Mouse (Mus musculus) CH12.LX (cell line): Measurements from ENCODE around the gene Gm21905. TPM values are rescaled to one million over a fixed set of nuclear protein-coding genes. Genes with fewer than 3 reads are reported as not detected.

Experiments used
- DNase-seq: peaks from one replicate; pipeline ENCODE4 v3.0.0-alpha.2; 2013; ENCODE audit errors: extremely low read depth
- H3K27ac ChIP-seq: 2 replicates; pipeline ENCODE4 v1.5.1; 2012; ENCODE audit warnings: low read depth, mild to moderate bottlenecking, control low read depth, moderate library complexity; ENCODE audit not compliant: insufficient read depth
- H3K27me3 ChIP-seq: replicated peaks from 2 replicates; pipeline ENCODE3; 2012; ENCODE audit warnings: inconsistent platforms
- H3K36me3 ChIP-seq, 2 experiments: replicated peaks in 1 of 2; 2 replicates each; pipeline versions ENCODE3 to v1.6.1; 2012; ENCODE audit warnings: inconsistent platforms in 1 of 2, low read length in 1 of 2, mild to moderate bottlenecking in 1 of 2, mixed read lengths in 1 of 2, moderate library complexity in 1 of 2; ENCODE audit not compliant: control insufficient read depth in 1 of 2, insufficient read depth in 1 of 2
- H3K4me1 ChIP-seq, 2 experiments: 2 replicates each; pipeline ENCODE4 v1.6.1; 2012; ENCODE audit warnings: inconsistent platforms in 1 of 2, moderate library complexity in 1 of 2; ENCODE audit not compliant: insufficient read depth in 2 of 2, control insufficient read depth in 1 of 2
- H3K4me2 ChIP-seq: 2 replicates; pipeline ENCODE4 v1.6.1; 2012; ENCODE audit warnings: low read depth, mild to moderate bottlenecking, control low read depth; ENCODE audit not compliant: poor library complexity, insufficient read depth, severe bottlenecking
- H3K4me3 ChIP-seq, 3 experiments: fragments of 150-350 bp in 1 of 3; sonication (generic) in 1 of 3; replicated peaks in 1 of 3; 2 replicates each; pipeline versions ENCODE3 to v1.5.1; 2011 to 2012; ENCODE audit warnings: low read depth in 2 of 3, low read length in 2 of 3, mild to moderate bottlenecking in 2 of 3, moderate library complexity in 2 of 3, control low read depth in 1 of 3, improper control_type of control experiment in 1 of 3, inconsistent platforms in 1 of 3, mixed read lengths in 1 of 3; ENCODE audit not compliant: poor library complexity in 1 of 3
- H3K79me2 ChIP-seq: replicated peaks from 2 replicates; pipeline ENCODE4 v1.6.1; 2012; ENCODE audit warnings: mild to moderate bottlenecking, moderate library complexity; ENCODE audit not compliant: control insufficient read depth, poor library complexity, insufficient read depth, severe bottlenecking; ENCODE audit errors: extremely low read depth
- H3K9ac ChIP-seq: 2 replicates; pipeline ENCODE4 v1.6.1; 2012; ENCODE audit warnings: low read depth, mild to moderate bottlenecking, control low read depth, moderate library complexity; ENCODE audit not compliant: insufficient read depth
- H3K9me3 ChIP-seq: replicated peaks from 2 replicates; pipeline ENCODE3; 2012; ENCODE audit warnings: low read length, inconsistent platforms, mixed read lengths
- CHD1 ChIP-seq: IDR thresholded peaks from 2 replicates; pipeline ENCODE4 v1.6.1; 2012; ENCODE audit warnings: low read depth, low read length, improper control_type of control experiment, inconsistent platforms
- CHD2 ChIP-seq: IDR thresholded peaks from 2 replicates; pipeline ENCODE4 v1.6.1; 2011; ENCODE audit warnings: low read length, improper control_type of control experiment
- E2F4 ChIP-seq: IDR thresholded peaks from 2 replicates; pipeline ENCODE4 v1.6.1; 2011; ENCODE audit warnings: low read depth, low read length, improper control_type of control experiment; ENCODE audit not compliant: insufficient replicate concordance
- ELF1 ChIP-seq: IDR thresholded peaks from 2 replicates; pipeline ENCODE4 v1.6.1; 2014; ENCODE audit warnings: low read depth, mild to moderate bottlenecking, inconsistent platforms, low read length, improper control_type of control experiment
- GABPA ChIP-seq: IDR thresholded peaks from 2 replicates; pipeline ENCODE4 v1.6.1; 2012; ENCODE audit warnings: low read depth, low read length, improper control_type of control experiment, inconsistent platforms; ENCODE audit not compliant: insufficient replicate concordance
- HCFC1 ChIP-seq: IDR thresholded peaks from 2 replicates; pipeline ENCODE4 v1.6.1; 2012; ENCODE audit warnings: low read depth, mild to moderate bottlenecking, inconsistent platforms, low read length, improper control_type of control experiment
- MAFK ChIP-seq: IDR thresholded peaks from 2 replicates; pipeline ENCODE4 v1.6.1; 2011; ENCODE audit warnings: low read length, improper control_type of control experiment; ENCODE audit not compliant: insufficient replicate concordance
- MAX ChIP-seq: IDR thresholded peaks from 2 replicates; pipeline ENCODE4 v1.6.1; 2011; ENCODE audit warnings: low read length, improper control_type of control experiment
- MAZ ChIP-seq: IDR thresholded peaks from 2 replicates; pipeline ENCODE4 v1.6.1; 2012; ENCODE audit warnings: low read depth, mild to moderate bottlenecking, inconsistent platforms, low read length, improper control_type of control experiment, moderate library complexity
- MXI1 ChIP-seq: IDR thresholded peaks from 2 replicates; pipeline ENCODE4 v1.6.1; 2011; ENCODE audit warnings: mild to moderate bottlenecking, low read depth, low read length, improper control_type of control experiment
- MYC ChIP-seq: IDR thresholded peaks from 2 replicates; pipeline ENCODE4 v1.6.1; 2011; ENCODE audit warnings: low read depth, mild to moderate bottlenecking, improper control_type of control experiment, low read length
- NRF1 ChIP-seq: IDR thresholded peaks from 2 replicates; pipeline ENCODE4 v1.6.1; 2014; ENCODE audit warnings: low read depth, mild to moderate bottlenecking, inconsistent platforms, low read length, improper control_type of control experiment, moderate library complexity
- PAX5 ChIP-seq: IDR thresholded peaks from 2 replicates; pipeline ENCODE4 v1.6.1; 2012; ENCODE audit warnings: low read length, inconsistent platforms, mixed read lengths
- POLR2AphosphoS2 ChIP-seq: IDR thresholded peaks from 2 replicates; pipeline ENCODE4 v1.6.1; 2011; ENCODE audit warnings: low read depth, low read length, improper control_type of control experiment
- RAD21 ChIP-seq: IDR thresholded peaks from 2 replicates; pipeline ENCODE4 v1.6.1; 2011; ENCODE audit warnings: low read depth, mild to moderate bottlenecking, low read length, improper control_type of control experiment, moderate library complexity
- SMC3 ChIP-seq: IDR thresholded peaks from 2 replicates; pipeline ENCODE4 v1.6.1; 2011; ENCODE audit warnings: low read depth, low read length, improper control_type of control experiment
- TCF12 ChIP-seq: IDR thresholded peaks from 2 replicates; pipeline ENCODE4 v1.6.1; 2014; ENCODE audit warnings: low read depth, mild to moderate bottlenecking, inconsistent platforms, low read length, improper control_type of control experiment
- USF1 ChIP-seq: IDR thresholded peaks from 2 replicates; pipeline ENCODE4 v1.6.1; 2014; ENCODE audit warnings: low read depth, mild to moderate bottlenecking, inconsistent platforms, low read length, improper control_type of control experiment
- ZNF384 ChIP-seq: IDR thresholded peaks from 2 replicates; pipeline ENCODE4 v1.6.1; 2012; ENCODE audit warnings: low read depth, low read length, improper control_type of control experiment, inconsistent platforms
- dilution Hi-C: fragments of 300-500 bp; cut with MboI; formaldehyde crosslinking; loops from 2 replicates; pipeline ENCODE4 v1.14.3; 2020; ENCODE audit warnings: low sequenced_read_pairs; ENCODE audit not compliant: extremely low pct_unique_long_range_greater_than_20kb, extremely low pct_ligation_motif_present
- in situ Hi-C: fragments of 300-500 bp; cut with MboI; formaldehyde crosslinking; loops from 3 replicates; pipeline ENCODE4 v1.14.3; 2019; ENCODE audit warnings: low sequenced_read_pairs, low pct_ligation_motif_present, low pct_unique_long_range_greater_than_20kb, mixed read lengths
- polyA plus RNA-seq: library from polyadenylated mRNA; unstranded; fragments of >175 nt; gene quantifications from 2 replicates; pipeline ENCODE4 v1.2.1, GENCODE M21; 2012; ENCODE audit warnings: low read depth; ENCODE audit not compliant: insufficient read length
- total RNA-seq, 2 experiments: library from RNA; depleted of rRNA; stranded (reverse); fragments of 300-350 nt in 1 of 2; fragments of >200 nt in 1 of 2; gene quantifications; 2 replicates each; pipeline ENCODE4 v1.2.3; 2012 to 2014

Gm21905 gene
- total and polyA plus RNA-seq, 3 experiments: not detected

GRCm38 (mm10) chr5:67931623-67932022 is 14.6 kb downstream of the Gm21905 start:
- no peak overlapping the region for H3K9ac ChIP-seq
- H3K9me3 ChIP-seq: no peaks in the 10 kb centered on the region
- DNase-seq: no peak
- in situ Hi-C loops (no loop called here), dilution Hi-C loops (no loop called here)
- no peak overlapping the region for H3K4me3 ChIP-seq
- H3K27me3 ChIP-seq: no peaks in the 10 kb centered on the region
- no peak overlapping the region for H3K27ac ChIP-seq
- H3K36me3 ChIP-seq: no peaks in the 10 kb centered on the region
- H3K79me2 ChIP-seq: no peaks in the 10 kb centered on the region
- H3K4me1 ChIP-seq: no peaks in the 10 kb centered on the region
- TF ChIP-seq USF1 (no peak), SMC3 (no peak), PAX5 (no peak), NRF1 (no peak), MAX (no peak), HCFC1 (no peak), GABPA (no peak), RAD21 (no peak), MYC (no peak), POLR2AphosphoS2 (no peak), ELF1 (no peak), CHD1 (no peak), MXI1 (no peak), MAFK (no peak), TCF12 (no peak), ZNF384 (no peak), MAZ (no peak), E2F4 (no peak)
- no peak overlapping the region for H3K4me2 ChIP-seq

DNA sequence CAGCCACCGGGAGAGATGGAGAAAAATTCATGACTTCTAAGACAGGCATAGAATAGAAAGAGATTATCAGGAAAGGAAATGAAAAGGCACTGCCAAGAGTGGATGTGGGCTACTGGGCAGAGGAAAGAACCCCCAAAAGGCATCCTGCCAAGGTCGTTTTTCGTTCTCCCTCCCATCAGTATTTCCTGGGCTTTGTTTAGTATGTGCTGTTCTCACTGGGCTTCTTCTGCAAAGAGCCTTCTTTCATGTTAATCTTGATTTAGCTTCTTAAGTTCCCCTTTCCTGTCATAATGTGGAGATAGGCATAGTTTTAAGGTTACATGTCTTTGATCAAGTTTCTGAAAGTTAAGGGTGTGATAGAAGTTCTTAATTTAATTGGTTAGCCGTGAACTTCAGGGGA is 15.6 kb downstream of the Gm21905 start:
- TF ChIP-seq SMC3 (no peak), MAFK (no peak), USF1 (no peak), CHD2 (no peak), NRF1 (no peak), E2F4 (no peak)

More for the DNA sequence above, 15.6 kb downstream of the Gm21905 start:
- Histone ChIP-seq H3K36me3 (no peaks in the 10 kb centered on the region), H3K27ac (no peak overlapping the region), H3K27me3 (no peaks in the 10 kb centered on the region), H3K4me2 (no peak overlapping the region), H3K4me1 (no peaks in the 10 kb centered on the region), H3K9ac (no peak overlapping the region), H3K9me3 (no peaks in the 10 kb centered on the region), H3K4me3 (no peak overlapping the region), H3K79me2 (no peaks in the 10 kb centered on the region)
- in situ Hi-C loops (no loop called here), dilution Hi-C loops (no loop called here)
- DNase-seq: no peak
